Mouse (Mus musculus): ENCODE results near the gene Gna14.

Gene Gna14

DNA sequence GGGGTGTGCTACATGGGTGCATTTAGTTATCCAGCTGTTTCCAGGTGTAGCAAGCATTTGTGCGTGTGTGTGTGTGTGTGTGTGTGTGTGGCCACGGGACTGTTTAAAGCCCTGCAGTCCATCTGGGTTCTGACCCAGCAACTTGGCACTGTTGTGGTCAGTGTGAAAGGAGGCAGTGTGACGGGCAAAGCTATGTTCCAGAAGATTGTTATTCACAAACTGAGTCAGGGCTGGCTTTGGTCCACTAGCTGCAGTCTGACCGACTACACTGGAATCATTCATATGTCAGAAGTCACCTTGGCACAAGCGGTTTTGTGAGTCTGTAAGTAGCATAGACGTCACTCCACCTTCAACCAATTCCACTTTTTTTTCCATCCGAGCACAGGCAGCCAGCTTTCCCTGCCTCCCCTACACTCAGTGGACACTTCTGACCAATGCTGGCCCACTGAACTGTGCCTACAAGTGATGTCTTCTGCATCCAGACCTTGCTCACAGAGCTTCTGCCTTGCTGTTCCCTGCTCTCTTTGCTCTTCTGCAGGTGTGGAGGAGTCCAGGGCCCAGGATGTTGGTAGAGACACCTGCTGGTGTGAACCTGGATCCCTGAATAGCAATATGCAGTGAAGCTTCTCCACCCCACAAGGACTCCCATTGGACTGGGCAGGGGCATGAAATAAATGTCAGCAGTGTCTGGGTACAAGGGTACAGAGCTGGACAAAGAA lies 157.9 kb downstream of the Gna14 start:
- DNase-seq (ENCODE audit: low spot score), result no peak

DNA sequence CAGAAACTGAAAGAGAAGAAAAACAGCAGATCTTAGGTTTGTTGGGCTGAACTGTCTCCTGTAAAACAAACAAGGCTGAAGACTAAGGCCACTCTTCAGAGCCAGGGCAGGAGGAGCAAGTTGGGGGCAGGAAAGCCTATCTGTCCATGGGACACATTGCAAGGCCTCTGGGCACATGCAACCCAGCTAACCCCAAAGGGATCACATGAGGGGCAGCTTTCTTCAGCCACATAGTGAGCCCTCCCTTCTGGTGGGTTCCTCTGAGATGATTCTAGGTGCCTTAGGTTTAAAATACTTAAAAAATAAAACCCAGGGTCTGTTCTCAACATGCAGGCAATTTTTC lies 158.4 kb downstream of the Gna14 start:
- no peak for DNase-seq (ENCODE audit: low spot score)

DNA sequence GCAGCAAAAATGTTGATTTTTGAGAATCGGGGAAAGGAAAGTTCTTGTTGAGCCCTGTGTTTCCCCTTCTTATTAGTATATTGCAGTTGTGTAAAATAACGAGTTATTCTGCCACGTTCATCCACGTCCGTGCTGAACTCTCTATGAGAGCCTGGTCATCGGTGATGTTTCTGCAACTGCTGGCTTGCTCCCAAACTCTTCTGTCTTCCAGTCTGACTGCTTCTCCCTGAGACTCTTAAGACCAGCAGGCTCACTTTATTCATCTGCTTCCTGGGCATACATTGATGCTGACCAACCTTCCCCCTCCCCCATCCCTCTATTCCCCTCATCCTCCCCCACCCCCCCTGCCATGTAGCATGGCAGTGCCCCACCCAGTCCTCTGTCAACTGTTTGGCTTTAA lies 161.7 kb downstream of the Gna14 start:
- no peak for DNase-seq (ENCODE audit: low spot score)

DNA sequence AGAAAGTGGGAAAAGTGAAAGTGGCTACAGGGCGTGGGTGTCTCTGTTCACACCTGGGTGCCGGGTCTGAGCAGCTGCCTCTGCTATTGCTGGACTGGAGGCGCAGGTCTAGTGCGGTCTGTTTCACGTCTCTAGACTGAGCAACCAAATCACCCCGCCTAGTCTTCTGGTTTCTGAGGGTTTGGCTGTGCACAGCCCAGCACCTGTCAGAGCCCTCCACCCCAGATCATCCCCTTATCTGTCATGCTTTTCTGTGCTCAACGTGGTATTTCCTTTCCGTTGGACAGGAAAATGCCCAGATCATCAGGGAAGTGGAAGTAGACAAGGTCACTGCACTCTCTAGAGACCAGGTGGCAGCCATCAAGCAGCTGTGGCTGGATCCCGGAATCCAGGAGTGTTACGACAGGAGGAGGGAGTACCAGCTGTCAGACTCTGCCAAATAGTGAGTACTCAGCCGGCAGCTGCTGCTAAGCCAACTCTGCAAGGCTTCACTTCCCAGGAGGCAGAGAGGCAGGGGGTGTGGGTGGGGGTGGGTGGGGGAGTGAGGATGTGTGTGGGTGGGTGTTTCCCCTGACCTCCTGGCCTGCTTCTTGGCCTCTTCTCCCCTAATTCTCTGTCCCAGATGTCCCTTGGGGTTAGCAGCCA lies 163.2 kb downstream of the Gna14 start:
- DNase-seq (ENCODE audit: low spot score), result no peak

DNA sequence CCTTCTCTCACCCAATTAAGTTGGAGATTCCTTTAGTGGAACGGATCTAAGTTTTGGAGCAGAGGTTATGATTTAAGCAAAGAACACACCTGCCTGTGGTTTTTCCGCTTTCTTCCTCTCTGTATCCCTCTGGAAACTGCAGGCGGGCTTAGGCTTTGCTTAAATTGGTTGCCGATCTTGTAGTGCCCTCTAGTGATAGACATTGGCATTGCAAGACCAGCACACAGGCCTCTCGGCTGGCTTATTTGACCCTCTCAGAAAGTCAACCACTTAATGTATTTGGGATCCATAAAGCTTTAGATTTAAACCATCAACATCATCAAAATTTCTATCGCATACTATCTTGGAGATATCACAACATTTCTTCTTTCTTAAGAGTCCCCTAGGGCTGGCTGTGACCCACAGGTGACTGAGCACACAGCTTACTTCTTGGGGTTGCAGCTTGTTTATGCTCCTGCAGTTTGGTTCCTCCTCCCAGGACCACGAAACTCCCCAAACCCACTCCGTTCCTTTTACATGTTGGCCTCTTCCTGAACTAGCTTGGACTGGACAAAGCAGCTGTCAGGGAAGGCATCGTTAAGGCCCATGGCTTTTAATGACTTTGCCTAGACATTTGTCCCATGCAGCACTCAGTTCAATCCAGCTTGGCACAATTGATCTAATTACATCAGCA lies 163.9 kb downstream of the Gna14 start:
- no peak for DNase-seq (ENCODE audit: low spot score)

DNA sequence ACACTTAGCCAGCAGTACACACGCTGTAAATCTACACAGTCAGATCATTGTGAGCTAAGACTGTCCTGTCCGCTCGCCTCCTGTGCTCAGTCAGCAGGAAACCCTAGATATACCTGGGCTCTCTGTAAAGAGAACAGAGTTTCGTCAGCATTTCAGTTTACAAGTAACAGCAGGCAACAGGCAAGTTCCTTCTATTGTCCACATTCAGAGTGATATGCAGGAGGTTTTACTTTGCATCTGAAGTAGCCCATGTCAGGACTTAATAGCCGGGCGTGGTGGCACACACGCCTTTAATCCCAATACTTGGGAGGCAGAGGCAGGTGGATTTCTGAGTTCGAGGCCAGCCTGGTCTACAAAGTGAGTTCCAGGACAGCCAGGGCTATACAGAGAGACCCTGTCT lies 166.5 kb downstream of the Gna14 start:
- DNase-seq (ENCODE audit: low spot score), result no peak

DNA sequence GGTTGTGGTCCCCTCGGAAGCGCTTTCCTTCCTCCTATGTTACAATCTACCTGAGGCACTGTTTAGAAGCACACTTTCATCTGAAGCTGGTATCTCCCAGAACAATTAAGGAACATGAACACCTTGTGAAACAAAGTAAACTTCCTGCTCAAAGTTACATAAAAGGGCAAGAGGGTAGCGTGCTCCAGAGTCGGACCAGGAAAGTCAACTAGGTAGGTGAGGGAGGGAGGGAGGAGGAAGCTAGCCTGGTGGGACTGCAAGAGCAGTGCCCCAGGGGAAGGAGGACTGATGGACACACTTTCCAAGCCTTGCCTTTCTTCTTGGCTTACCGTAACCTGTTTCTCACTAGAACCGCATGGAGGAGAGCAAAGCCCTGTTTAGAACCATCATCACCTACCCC lies 172.1 kb downstream of the Gna14 start:
- no peak for DNase-seq (ENCODE audit: low spot score)

DNA sequence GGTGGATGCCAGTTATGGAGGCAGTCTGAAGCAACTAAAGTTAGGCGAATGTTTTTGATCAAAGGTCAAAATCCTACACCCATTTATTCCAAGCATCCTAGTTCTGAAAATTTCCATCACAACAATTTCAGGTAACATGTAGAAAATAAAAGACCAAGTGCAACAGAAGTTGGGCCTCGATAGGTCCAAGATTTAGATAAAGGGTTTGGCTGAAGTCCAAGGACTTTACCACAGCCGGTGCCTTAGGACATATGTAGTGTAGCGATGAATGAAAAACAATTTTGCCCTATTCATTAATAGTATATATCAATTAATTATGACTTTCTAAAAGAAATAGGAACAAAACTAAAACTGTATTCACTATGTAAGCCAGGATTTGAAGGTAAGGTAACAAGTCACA lies 187.6 kb downstream of the Gna14 start:
- no peak for DNase-seq (ENCODE audit: low spot score)

DNA sequence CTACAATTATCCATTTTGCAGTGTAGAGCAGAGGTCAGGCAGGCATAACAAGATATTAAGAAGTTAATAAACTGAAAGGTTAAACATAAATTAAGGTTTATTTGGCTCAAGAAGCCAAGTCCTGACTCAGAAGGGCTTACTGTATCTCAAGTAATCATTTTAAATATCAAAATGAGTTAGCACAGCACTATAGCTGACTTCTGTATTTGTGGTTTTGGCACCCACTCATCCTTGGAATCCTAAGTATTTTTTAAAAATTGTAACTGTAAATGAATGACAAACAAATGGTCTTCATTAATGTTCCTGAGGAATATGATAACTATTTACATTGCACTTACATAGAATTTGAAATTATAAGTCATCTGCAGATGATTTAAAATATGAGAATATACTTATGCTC lies 189.4 kb downstream of the Gna14 start:
- no peak for DNase-seq (ENCODE audit: low spot score)

DNA sequence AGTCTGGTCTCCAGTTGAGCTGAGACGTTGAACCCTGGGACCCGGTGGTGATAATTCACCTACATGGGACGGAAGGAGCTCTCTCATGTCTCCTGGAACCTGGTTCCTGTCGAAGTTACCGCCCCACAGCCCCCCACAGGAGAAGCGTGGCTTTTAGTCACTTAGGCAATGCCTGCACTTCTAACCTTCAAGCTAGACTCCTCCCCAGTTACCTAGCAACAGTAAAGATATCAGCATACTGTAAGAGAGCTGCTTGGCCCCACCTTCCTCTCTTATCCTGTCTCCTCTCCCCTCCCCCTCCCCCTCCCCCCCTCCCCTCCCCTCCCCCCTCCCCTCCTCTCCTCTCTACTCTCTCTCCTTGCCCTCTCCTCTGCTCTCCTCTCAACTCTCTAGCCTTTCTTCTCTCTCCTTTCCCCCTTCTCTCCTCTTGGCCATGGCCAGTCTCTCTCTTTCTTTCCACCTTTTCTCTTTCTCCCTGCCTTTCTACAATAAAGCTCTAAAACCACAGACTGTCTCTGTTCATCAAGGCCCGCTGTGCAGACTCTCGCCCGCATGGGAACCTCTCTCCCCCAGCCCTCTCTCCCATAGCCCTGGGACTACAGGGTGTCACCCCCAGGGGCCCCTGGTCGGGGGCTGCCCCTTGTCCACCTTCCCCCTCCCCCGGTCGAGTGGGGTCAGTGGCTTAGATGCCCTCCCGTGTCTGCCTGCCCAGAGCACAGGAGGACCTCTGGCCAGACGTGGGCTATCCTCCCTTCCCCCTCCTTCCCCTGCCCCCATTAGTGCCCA lies 190.2 kb downstream of the Gna14 start:
- DNase-seq (ENCODE audit: low spot score), result no peak
